Mouse (Mus musculus): ENCODE results near the gene Abcb8.

Gene Abcb8

DNA sequence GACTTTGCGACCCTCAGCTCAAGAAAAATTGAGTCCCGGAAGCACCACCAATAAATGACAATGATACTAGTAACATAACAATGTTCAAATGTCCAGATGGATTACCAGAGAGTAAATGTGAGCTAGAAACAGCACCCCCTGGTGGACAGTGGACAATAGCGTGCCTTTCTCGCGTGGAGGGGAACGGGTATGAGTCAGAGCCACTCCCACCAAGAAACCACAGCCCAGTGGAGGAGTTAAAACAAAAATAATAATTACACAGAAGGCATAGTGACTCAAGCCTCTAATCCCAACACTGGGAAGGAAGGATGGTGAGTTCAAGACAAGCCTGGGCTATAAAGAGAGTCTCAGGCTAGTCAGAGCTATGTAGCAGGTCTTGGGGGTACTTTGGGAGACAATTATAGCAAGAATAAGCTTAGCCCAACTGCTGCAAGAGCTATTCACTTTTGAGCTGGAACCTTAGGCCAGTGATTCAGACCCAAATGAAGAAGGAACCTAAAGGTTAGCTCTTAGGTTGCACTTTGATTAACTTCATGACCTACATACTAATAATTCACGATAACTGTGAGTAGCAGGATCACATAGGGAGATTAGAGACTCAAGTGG lies at the start of gene Abcb8:
Gene Abcb8, plus strand, starts transcription at position 272 of the 606 bp plus-strand sequence.
- in situ Hi-C loops (cut with MboI, MseI) = loop anchor here (25.0 kb wide), 1 partner anchor 1006 kb away; no protein-coding TSS in a partner anchor

DNA sequence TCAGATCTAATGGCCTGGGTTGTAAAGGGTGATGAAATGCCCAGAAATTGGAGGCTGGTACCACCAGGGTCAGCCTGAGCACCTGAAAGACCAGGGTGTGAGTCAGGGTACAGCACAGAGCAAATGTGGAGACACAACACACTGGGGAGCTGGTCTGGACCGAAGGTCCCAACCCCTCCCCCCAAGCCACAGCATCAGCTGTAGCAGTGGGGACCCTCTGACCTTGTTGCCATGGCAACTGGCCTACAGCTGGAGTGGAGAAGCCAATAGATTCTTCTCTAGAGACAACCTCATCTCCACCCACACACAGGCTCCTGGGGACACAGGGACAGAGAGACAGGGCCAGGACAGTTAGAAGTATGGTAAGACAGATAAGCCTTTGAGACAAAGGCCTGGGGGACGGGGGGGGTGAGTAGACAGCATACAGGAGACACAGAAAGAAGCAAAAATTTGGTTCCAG lies 49.5 kb upstream of the Abcb8 start:
- in situ Hi-C loops (cut with MboI, MseI) = no loop called here

DNA sequence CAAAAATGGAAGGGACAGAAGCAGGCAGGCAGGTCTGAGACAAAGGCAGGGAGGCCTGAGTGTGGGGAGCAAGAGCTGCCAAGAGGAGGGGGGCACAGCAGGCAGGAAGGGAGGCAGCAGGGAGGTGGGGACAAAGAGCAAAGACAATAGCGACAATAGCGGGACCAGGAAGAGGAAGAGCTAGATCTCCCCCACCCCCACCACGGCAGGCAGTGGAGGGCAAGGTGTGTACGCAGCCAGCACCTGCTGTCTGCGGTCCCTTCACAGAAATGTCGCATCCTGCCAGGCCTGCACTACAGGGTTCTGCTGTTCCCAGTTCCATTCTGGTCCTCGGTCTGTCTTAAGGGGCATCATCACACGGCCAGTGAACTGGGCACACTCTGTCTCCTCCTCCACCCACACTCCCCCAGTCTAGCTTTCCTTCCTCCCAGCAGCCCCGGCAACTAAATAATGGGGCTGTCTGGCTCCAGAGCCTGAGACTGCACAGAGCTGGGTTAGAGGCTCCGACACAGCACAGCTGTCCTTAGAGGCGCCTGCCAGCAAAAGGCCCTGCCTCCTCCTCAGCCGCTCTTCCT lies 48.9 kb upstream of the Abcb8 start:
- in situ Hi-C loops (cut with MboI, MseI) = no loop called here

DNA sequence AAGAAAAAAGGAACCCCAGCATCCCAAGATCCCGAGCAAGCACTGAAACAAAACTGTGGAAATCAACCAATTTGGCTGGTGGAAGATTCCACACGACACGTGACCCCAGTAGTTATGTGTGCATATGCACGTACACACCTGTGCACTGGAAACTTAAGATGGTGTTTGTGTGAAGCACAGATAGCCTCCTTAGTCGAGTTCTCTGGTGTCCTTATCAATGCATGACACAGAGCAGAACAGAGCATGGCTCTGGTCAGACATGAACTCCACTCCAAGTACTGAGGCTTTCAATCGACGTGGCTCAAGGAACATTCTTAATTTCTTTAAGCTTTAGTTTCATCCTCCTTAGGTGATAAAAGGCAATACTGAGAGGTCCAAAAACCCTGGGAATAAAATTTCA lies 47.1 kb upstream of the Abcb8 start:
- in situ Hi-C loops (cut with MboI, MseI) = no loop called here

DNA sequence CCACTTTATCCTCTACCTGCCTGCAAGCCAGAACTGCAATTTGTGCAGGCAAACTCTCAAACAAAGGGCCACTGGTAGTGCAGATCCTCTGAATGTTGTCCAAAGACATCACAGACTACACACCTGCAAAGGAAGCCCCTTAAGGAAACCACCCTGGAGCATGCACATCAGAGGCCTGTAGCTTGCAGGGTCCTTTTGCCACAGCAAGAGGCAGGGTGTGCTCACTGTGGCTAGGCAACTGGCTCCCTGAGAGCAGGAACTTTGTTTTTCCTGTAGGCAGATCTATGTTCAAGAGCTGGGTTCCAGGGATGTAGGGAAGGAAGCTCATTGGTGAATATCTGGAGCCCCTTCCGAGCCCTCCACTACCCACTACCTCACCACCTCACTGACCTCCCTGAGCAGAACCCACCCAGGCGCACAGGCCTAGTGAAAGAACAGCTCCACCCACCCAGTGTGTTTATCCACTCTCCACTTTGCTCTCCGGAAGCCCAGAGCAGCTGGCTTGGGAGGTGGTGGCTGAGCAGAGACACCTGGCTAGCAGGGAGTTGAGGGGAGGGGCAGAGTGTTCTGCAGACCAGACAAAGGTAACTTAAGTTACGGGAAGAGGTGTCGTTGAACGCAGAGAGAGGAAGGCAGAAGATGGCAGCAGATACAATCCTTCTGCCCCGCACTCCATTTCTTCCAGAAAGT lies 46.1 kb upstream of the Abcb8 start:
- in situ Hi-C loops (cut with MboI, MseI) = no loop called here

DNA sequence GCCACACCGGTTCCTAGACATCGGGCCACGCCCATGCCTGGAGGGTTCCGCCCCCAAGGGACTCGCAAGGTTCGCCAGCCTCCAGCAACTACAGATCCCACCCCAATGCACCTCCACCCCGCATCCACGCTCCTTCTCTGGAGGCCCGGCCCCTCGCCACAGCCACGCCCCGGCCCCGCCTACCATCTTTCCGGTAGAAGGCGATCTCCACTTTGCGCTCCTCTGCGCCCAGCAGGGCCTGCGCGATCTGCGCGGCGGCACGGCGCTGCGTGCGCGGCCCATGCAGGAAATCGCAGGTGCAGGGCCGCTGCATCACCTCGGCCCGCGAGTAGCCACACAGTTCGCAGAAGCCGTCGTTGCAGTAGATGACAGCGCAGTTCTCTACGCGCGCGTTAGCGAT lies 45.3 kb upstream of the Abcb8 start:
- in situ Hi-C loops (cut with MboI, MseI) = no loop called here

DNA sequence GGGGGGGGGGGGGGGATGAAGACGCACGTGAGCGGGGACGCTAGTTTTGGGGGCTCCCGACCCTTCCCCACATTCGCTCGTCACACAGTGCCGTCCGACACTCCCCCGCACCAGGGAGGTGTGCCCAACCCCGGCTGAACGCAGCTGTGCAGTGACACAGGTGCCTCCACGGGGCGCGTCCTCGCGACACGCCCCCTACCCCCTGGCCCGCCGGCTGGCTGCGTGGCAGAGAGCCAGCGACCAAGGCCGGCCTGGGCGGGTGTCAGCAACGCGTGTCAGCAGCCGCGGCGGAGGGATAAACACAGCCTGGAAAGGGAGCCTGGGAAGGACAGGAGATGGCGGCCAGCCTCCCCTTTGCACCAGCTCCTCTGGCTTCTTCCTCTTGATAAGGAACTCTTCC lies 44.9 kb upstream of the Abcb8 start:
- in situ Hi-C loops (cut with MboI, MseI) = no loop called here

DNA sequence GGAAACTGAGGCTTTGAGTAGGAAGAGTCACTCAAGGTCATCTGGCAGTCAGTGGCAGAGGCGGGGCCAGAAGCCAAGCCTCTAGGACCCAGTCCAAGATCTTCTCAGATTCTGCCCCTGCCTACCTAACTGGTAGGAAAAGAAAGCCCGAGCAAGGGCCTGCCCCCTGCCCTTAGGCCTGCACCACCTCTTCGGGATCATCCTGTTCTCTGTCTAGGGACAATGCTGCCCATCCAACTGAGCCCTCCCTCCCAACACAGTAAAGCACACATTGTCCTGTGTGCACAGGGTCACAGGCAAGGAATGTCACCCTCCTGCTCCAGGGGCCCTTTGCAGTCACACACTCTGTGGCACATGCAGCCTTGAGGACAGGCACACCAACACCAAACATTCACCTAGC lies 43.4 kb upstream of the Abcb8 start:
- in situ Hi-C loops (cut with MboI, MseI) = no loop called here

DNA sequence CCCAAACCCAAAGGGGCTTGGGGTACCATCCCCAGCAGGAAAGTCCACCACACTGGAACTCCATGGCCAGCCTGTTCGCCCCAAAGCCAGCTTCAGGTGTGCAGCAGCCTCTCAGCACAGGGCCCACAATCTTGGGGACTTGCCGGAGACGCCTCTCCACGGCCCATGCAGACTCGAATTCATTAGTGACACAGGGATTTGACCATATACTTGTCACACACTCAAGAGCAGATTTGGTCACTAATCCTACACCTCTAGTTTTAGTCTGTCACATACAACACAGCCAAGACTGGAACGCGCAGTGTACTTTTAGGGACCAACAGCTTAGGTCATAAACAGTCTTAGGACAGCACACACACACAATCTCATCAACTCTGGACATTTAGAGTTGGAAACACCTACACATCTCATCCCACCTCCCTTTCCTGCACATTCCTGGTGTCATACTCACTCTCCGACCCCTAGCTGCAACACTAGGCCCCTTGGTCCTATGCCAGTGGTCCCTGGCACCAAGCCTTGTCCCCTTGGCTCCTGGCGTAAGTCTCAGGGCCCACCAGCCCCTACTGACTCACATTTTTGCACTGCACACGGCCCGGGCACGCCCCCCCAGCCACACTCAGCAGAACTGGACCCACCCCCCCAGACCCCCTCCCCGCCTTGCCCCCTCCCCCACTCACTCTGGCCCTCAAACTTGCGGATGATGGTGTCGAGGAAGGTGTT lies 42.8 kb upstream of the Abcb8 start:
- in situ Hi-C loops (cut with MboI, MseI) = no loop called here

DNA sequence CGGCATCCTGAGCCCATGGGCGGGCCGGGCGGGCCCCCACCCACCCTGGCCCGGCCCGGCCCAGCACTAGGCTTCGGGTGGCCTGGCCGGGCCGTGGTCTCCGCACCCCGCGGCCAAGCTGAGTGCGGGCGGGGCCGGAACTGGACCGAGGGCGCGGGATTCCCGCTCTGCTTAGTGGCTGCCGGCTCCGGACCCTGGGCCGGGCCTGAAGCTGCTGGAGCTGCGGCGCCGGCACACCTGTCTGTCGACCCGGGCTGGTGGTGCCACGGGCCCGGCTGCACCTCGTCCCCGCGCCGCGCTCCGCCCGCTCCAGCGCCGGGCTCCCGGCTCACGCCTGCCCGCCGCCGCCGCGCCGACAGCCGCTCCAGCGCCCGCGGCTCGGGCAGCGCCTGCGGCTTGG lies 42.2 kb upstream of the Abcb8 start, which contains the start of gene Kcnh2:
Gene Kcnh2, minus strand, starts transcription at position 327 of the 400 bp plus-strand sequence.
- in situ Hi-C loops (cut with MboI, MseI) = no loop called here

DNA sequence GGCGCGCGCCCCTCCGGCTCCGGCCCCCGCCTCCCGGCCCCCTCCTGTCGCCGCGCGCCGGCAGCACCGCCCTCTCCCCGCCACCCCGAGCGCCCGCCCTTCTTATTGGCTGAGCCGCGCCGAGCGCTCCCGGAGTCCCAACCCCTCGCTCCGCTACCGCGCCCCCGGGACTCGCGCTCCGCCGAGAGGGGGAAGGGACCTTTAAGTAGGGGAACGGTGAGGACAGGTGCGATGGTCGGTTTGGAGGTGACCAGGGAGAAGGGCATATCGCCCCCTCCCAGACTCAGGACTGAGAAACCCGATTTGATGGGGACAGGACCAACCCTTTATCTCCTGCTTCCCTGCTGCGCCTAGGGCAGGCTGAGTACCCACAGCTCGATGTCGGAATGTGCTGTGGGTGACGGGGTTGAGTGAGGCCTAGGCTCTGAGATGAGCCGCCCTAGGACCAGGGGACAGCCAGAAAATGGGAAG lies 41.7 kb upstream of the Abcb8 start:
- in situ Hi-C loops (cut with MboI, MseI) = no loop called here

DNA sequence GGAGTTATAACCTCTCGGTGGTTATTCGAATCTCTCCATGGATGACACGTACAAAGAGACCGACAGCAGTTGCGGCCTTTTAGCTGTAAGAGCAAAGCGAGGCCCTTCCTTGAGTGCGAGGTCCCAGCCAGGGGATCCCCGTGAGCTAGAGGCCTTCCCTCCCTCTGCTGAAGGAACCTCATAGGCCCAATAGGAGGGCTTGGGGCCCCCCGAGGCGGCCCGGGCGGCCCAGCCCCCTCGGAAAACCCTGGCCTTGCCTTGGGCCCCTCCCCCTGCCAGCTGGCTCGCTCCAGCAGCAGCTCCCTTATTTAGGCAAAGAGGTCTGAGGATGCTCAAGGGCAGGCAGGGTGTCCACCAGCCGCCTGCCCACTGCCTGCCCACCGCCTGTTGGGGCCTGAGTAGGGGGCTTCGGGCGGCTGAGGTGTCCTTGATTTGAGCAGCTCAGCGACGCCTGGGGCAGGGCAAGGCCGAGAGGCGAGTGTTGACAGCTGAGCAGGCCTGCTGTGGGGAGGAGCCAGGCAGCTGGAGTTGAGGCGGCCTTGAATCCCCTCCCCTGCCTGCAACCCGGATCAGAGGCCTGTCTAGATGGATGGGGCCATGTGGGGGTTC lies 41.1 kb upstream of the Abcb8 start:
- in situ Hi-C loops (cut with MboI, MseI) = no loop called here

DNA sequence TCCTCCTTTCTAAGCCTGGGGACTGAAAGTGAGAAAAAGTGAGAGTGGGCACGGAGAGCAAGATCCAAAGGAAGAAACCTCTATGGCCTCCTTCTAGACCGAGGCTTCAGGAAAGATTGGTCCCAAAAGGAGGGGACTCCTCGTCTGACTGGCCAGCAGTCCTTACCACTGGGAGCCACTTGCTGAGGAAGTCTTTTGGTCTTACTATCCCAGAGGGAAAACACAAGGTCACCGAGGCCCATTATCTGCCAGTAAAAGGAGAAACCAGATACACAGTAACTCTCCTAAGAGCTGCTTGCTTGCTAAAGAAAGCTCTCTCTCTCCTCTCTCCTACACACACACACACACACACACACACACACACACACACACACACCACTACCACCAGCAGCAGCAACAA lies 40.1 kb upstream of the Abcb8 start:
- in situ Hi-C loops (cut with MboI, MseI) = no loop called here

DNA sequence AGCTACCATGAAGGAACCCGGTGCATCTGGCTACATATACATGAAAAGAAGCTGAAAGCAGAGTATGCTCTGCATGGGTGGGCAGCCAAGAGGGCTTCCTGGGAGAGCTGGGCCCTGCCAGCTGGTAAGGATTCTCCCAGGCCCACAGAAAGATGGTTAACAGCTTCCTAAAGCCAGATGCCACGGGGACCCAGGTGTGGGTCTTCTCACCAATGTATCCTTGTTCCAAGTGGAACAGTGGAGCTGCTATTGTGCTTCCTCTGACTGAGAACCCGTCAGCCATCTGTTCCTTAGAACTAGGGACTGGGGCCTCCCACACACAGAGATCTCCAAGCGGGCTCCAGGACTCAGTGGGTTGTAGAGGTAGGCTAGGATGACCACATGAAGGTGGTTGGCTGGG lies 36.7 kb upstream of the Abcb8 start:
- in situ Hi-C loops (cut with MboI, MseI) = no loop called here

DNA sequence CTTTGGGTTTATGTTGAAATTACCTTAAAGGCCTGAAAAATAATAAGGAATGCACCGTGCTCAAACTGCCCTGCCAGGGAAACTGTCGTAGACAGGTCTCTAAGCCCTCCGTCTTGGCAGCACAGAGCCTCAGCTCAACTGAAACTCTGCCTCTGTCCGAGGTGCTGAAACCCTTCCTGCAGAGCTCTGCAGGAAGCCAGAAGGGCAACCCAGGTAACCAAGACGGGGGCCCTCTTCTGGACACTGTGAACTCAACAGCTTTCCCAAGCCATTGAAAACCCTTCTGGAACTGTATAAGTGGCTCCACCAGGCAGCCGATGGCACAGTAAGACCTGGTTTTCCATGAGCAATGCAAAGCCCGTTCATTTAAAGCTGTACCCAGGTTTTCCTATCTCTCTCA lies 36.0 kb upstream of the Abcb8 start:
- in situ Hi-C loops (cut with MboI, MseI) = no loop called here

DNA sequence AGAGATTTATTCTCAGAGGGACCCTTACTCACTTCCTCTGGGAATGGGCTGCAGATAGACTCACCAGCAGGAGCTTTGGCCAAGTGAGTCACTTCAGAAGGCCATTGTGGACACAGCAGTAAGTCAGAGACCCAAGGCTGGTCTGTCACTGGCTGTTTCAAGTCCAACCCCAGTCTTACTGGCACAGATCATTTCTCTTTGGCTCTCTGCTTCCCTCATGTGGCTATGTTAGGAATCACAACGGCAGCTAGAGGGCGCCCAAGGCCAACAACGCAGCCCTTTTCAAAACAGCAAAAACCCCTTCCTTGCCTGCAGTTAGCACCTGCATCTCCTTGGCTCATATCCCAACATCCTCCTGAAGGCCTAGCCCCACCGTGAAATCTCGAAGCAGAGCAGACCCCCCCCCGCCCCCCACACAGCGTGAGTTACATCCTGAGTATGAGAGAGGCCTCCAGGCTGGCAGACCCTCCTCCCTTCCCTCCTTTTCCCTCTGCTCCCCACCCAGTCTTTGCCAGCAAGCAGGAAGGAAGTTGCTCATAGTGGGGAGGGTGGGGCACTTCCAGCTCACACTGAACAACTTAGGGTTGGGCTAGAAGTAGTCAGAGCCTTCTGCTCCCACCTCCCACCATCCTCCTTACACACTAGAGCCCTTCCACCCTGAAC lies 32.5 kb upstream of the Abcb8 start:
- in situ Hi-C loops (cut with MboI, MseI) = loop anchor here (5.0 kb wide), 1 partner anchor 99 kb away; no protein-coding TSS in a partner anchor

DNA sequence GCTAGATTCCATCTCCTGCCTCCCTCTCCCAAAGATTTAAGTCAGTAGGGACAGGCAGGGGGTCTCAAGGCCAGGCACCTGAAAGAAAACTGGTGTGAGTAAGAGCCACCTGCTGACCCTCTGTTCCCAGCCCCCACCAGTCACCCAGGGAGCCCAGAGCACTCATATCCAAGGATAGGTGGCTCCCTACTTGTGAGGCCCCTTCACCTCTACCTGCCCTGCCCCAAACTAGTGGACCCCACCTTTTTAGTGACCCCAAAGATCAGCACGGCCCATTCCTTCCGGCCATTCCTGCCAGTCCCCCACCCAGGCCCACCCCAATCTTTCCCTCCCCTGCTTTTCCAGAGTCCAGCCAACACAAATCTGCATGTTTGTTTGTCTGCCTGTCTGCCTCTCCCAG lies 30.0 kb upstream of the Abcb8 start:
- in situ Hi-C loops (cut with MboI, MseI) = loop anchor here (5.0 kb wide), 1 partner anchor 101 kb away; no protein-coding TSS in a partner anchor

DNA sequence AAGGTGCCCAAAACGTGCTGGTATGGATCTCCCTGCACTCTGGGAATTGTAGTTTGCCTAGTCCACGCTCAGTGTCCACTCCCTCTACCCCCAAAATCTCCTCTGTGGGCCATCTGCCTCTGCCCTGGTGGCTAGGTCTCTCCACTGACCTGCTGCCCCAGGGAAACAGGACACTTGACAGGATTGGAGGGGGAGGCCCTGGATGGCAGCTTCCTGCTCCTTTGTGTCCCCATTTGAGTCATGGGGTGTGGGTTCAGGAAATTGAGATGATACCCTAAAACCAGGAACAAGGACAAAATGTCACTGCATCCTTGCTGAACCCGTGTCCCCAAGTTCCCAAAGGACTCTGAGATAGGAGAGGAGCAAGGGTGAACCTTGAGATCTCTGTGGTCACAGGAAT lies 29.4 kb upstream of the Abcb8 start:
- in situ Hi-C loops (cut with MboI, MseI) = loop anchor here (5.0 kb wide), 1 partner anchor 102 kb away; no protein-coding TSS in a partner anchor

DNA sequence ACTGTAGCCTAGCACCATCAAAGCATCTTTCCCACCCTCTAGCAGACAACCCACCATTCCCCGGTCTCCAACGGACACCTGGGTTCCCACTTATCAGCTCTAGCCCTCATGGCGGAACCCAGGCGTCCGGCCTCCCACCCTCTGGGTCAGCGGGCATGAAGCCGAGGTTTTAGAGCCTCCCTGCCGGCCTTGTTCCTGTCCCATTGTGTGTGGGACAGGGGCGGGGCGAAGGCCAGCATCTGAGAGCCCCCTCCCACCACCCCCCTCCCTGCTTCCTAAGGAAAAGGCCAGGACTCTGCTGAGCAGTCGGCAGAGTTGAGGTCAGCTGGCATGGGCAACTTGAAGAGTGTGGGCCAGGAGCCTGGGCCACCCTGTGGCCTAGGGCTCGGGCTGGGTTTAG lies 29.0 kb upstream of the Abcb8 start, which contains the start of gene Nos3:
Gene Nos3, plus strand, starts transcription at position 303 of the 400 bp plus-strand sequence.
- in situ Hi-C loops (cut with MboI, MseI) = loop anchor here (5.0 kb wide), 1 partner anchor 102 kb away; no protein-coding TSS in a partner anchor

DNA sequence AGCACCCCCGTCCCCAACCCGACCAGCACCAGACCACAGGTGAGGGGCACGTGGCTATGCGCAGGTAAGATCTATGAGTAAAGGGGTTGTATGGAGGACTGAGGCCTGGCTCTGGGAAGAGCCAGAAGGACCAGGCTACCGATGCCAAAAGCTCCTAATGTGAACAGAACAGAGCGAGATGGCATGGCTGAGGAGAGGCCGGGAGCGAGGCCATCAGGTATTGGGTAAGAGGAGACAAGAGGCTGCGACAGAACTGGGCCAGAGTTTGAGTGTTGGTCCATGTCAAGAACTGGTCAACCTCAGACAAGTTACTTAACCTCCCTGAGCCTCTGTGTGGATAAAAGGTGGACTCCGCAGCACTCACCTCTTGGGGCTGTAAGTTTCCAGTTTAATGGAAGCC lies 28.5 kb upstream of the Abcb8 start:
- in situ Hi-C loops (cut with MboI, MseI) = loop anchor here (5.0 kb wide), 1 partner anchor 103 kb away; no protein-coding TSS in a partner anchor

DNA sequence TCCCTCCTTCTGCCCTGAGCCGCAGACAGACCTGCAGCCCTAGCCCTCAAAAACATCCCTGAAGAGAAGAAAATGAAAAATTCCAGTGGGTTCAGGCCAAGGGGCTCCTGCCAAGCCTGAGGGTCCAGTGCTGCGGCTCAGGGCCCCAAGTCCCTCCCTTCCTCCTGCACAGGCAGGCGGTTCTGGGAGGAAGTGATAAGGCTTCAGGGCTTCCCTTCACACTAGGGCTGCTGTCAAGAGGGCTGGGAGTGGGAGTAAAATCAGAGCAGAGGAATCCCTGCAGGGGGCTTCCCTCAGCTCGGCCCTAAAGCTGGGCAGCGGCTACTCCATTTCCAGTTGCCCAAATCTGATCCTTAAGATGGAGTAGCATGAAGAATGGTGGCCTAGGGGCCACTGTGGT lies 27.9 kb upstream of the Abcb8 start:
- in situ Hi-C loops (cut with MboI, MseI) = no loop called here

Data from T-helper 1 cell (primary cell).